Mouse (Mus musculus) olfactory bulb, adult 2 months (tissue): ENCODE measurements around the gene Mmp13.

ENCODE experiments used
- CTCF ChIP-seq: fragments of 200-500 bp; IDR thresholded peaks from 2 replicates; pipeline ENCODE4 v1.5.1; 2012; ENCODE audit warnings: low read depth, mild to moderate bottlenecking, low read length, moderate library complexity; ENCODE audit not compliant: insufficient read depth
- POLR2A ChIP-seq: fragments of 200-500 bp; IDR thresholded peaks from 2 replicates; pipeline ENCODE4 v1.6.1; 2012; ENCODE audit warnings: mild to moderate bottlenecking, low read depth, low read length, moderate library complexity; ENCODE audit not compliant: insufficient read depth

- TF ChIP-seq POLR2A: no peak
- no peak for TF ChIP-seq CTCF
Observed at GRCm38 (mm10) chr9:7239967-7240366, 32.3 kb upstream of the Mmp13 start.
